Mouse (Mus musculus) midbrain, embryonic 12.5 days (tissue): ENCODE results near the gene Foxo1. TPM values are rescaled to one million over a fixed set of nuclear protein-coding genes. Genes with fewer than 3 reads are reported as not detected.

Source experiments
- ATAC-seq: fragments of 200-750 bp; cut with Nextera tagmentation; 2 replicates; pipeline ENCODE4 v1.8.0; 2017; ENCODE audit warnings: low read depth, moderate TSS enrichment, moderate library complexity; ENCODE audit not compliant: low FRiP score
- H3K27ac ChIP-seq: fragments of 300-500 bp; sonication (generic); replicated peaks from 2 replicates; pipeline ENCODE4 v1.5.1; 2016; ENCODE audit warnings: mild to moderate bottlenecking
- H3K27me3 ChIP-seq: fragments of 300-500 bp; sonication (generic); 2 replicates; pipeline ENCODE4 v1.6.1; 2016; ENCODE audit warnings: mild to moderate bottlenecking
- H3K36me3 ChIP-seq: fragments of 300-500 bp; sonication (generic); 2 replicates; pipeline ENCODE4 v1.6.1; 2016
- H3K4me1 ChIP-seq: fragments of 300-500 bp; sonication (generic); 2 replicates; pipeline ENCODE4 v1.6.1; 2016
- H3K4me2 ChIP-seq: fragments of 300-500 bp; sonication (generic); replicated peaks from 2 replicates; pipeline ENCODE4 v1.6.1; 2016; ENCODE audit warnings: mild to moderate bottlenecking, moderate library complexity
- H3K4me3 ChIP-seq: fragments of 300-500 bp; sonication (generic); 2 replicates; pipeline ENCODE4 v1.5.1; 2016; ENCODE audit warnings: mild to moderate bottlenecking
- H3K9ac ChIP-seq: fragments of 300-500 bp; sonication (generic); replicated peaks from 2 replicates; pipeline ENCODE4 v1.6.1; 2016; ENCODE audit warnings: mild to moderate bottlenecking, moderate library complexity
- H3K9me3 ChIP-seq: fragments of 300-500 bp; sonication (generic); 2 replicates; pipeline ENCODE4 v1.6.1; 2016; ENCODE audit warnings: mild to moderate bottlenecking
- WGBS: fragments of 180-500 bp; shearing (Covaris S2); methylation state at CpG from one replicate; pipeline ENCODE4 v1.1.7; 2016; 5-methylcytosine and 5-hydroxymethylcytosine counted together
- polyA plus RNA-seq: library from polyadenylated mRNA; unstranded; fragments of >200 nt; fragmentation: Nextera tagmentation; extraction: Ambion mirVana; gene quantifications from 2 replicates; pipeline ENCODE4 v1.2.1, GENCODE M21; 2016

Gene Foxo1
- polyA plus RNA-seq, 1 experiment from 2014 or later = 3.6 TPM

DNA sequence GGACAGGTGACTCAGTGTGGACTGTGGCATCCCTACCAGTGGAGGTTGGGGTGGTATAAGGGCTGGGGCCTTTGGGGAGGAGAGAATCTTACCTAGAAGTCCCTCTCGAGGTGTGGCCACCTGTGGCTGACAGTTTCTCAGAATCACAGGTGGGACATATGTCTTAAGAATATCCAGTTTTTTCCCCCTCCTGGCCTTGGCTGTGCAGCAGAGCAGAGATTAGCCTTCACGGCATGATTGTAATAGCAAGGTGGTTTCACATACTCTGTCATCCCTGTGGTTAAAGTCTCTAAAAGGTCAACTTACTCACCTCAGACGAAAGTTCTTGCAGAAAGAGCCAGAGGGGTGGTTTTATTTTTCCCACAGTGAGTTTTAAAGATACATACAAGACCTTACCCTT lies 2.4 kb downstream of the Foxo1 start:
- ATAC-seq = no peak
- WGBS = 39% methylated on average over 3 of the region's 3 CpGs
- peaks cover 56% of the 10 kb centered on the region for H3K27me3 ChIP-seq
- H3K4me1 ChIP-seq = peaks cover 32% of the 10 kb centered on the region
- H3K36me3 ChIP-seq = no peaks in the 10 kb centered on the region
- no peaks in the 10 kb centered on the region for H3K9me3 ChIP-seq
- no peak overlapping the region for H3K27ac ChIP-seq
- H3K4me3 ChIP-seq = peak overlapping the region; percentile 74; the same call in 1 of the 2 replicates
- H3K4me2 ChIP-seq = peak overlapping the region; percentile 94
- H3K9ac ChIP-seq = no peak overlapping the region

GRCm38 (mm10) chr3:52271376-52271775 lies 3.2 kb downstream of the Foxo1 start:
- H3K27ac ChIP-seq = no peak overlapping the region
- H3K4me1 ChIP-seq = peaks cover 32% of the 10 kb centered on the region
- H3K4me3 ChIP-seq = no peak overlapping the region
- H3K4me2 ChIP-seq = no peak overlapping the region
- H3K27me3 ChIP-seq = peaks cover 47% of the 10 kb centered on the region
- ATAC-seq = no peak
- H3K9me3 ChIP-seq = no peaks in the 10 kb centered on the region
- 88% methylated on average over 5 of the region's 5 CpGs for WGBS
- no peak overlapping the region for H3K9ac ChIP-seq
- H3K36me3 ChIP-seq = no peaks in the 10 kb centered on the region

DNA sequence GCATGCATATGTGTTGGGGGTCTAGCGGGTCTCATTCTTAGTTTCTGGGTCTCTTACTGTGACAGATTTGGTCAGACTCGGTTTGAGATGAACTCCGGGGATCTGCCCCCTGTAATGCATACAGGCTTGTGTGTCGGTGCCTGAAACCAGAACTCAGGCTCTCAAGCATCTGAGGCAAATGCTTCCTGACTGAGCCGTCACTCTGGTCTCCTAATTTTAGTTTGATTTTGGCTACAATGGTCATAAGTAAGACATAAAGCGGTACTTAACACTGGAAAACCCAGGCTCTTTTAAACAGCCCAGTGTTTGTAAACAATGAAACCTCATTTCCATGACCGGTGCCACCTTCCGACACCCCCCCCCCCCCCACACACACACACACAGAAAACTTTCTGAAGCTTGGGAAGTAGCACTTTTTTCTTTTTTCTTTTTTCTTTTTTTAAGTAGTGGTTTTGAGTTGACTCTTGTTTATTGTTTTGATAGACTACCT lies 4.3 kb downstream of the Foxo1 start:
- H3K27ac ChIP-seq = no peak overlapping the region
- no peak overlapping the region for H3K4me3 ChIP-seq
- H3K9ac ChIP-seq = no peak overlapping the region
- WGBS = 58% methylated on average over 8 of the region's 8 CpGs
- no peak for ATAC-seq
- H3K36me3 ChIP-seq = no peaks in the 10 kb centered on the region
- no peaks in the 10 kb centered on the region for H3K9me3 ChIP-seq
- H3K4me2 ChIP-seq = no peak overlapping the region
- peaks cover 23% of the 10 kb centered on the region for H3K4me1 ChIP-seq
- H3K27me3 ChIP-seq = peaks cover 38% of the 10 kb centered on the region

DNA sequence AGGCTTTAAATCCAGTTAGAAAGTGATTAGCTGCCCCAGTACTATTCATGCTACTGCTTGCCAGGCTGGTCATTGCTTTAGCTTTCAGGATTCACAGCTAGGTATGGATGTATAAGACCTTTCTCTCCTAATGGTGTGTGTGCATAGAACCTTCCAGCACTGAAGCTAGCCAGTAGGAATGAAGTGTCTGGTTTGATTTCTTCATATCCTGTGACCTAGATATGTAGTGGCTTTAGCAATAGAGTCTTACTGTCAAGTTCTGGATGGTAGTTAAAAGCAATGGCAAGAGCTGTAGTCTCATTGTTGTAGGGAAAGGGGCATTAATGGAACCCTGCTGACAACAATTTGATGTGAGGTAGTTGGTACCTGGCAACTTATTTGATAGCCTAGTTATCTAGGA lies 6.3 kb downstream of the Foxo1 start:
- no peak overlapping the region for H3K4me3 ChIP-seq
- H3K27ac ChIP-seq = no peak overlapping the region
- no peak for ATAC-seq
- H3K27me3 ChIP-seq = peaks cover 21% of the 10 kb centered on the region
- H3K36me3 ChIP-seq = no peaks in the 10 kb centered on the region
- peaks cover 10% of the 10 kb centered on the region for H3K4me1 ChIP-seq
- H3K4me2 ChIP-seq = no peak overlapping the region
- H3K9ac ChIP-seq = no peak overlapping the region
- H3K9me3 ChIP-seq = no peaks in the 10 kb centered on the region

DNA sequence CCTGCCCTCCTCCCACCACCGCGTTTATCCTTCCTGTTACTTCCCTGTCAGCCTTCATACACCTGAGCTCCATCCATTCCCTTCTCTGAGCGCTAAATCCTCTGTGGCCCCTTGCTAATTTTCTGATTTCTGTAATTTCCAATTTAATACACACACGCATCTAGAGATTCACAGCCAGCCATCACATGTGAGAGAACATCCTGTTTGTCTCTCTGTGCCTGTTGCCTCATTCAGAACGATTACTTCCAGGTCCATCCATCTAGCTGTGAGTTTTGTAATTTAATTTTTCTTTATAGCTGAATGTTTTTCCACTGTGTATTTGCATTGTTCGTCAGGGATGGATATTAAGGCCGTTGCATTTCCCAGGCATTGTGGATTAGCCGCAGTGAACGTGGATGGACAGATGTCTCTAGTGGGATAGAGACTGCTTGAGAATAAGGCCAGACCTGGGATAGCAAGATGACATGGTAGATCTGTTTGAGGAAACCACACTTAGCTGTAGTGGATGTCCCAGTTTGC lies 7.0 kb downstream of the Foxo1 start:
- no peak overlapping the region for H3K27ac ChIP-seq
- peaks cover 4% of the 10 kb centered on the region; the same call in 1 of the 2 replicates for H3K4me1 ChIP-seq
- H3K9ac ChIP-seq = no peak overlapping the region
- no peak overlapping the region for H3K4me2 ChIP-seq
- ATAC-seq = no peak
- no peaks in the 10 kb centered on the region for H3K36me3 ChIP-seq
- H3K4me3 ChIP-seq = no peak overlapping the region
- H3K9me3 ChIP-seq = no peaks in the 10 kb centered on the region
- WGBS = 90% methylated on average over 9 of the region's 9 CpGs
- H3K27me3 ChIP-seq = peaks cover 15% of the 10 kb centered on the region

GRCm38 (mm10) chr3:52280681-52281080 lies 12.5 kb downstream of the Foxo1 start:
- ATAC-seq = no peak

GRCm38 (mm10) chr3:52281882-52282281 lies 13.7 kb downstream of the Foxo1 start:
- Histone ChIP-seq H3K4me1 (no peaks in the 10 kb centered on the region), H3K9ac (no peak overlapping the region), H3K9me3 (no peaks in the 10 kb centered on the region), H3K36me3 (no peaks in the 10 kb centered on the region), H3K4me2 (no peak overlapping the region), H3K4me3 (no peak overlapping the region), H3K27me3 (no peaks in the 10 kb centered on the region), H3K27ac (no peak overlapping the region)
- ATAC-seq = no peak
- WGBS = 92% methylated on average over 3 of the region's 3 CpGs

More at GRCm38 (mm10) chr3:52280681-52281080, 12.5 kb downstream of the Foxo1 start:
- 70% methylated on average over 1 of the region's 1 CpGs for WGBS
- no peaks in the 10 kb centered on the region for H3K27me3 ChIP-seq
- no peaks in the 10 kb centered on the region for H3K4me1 ChIP-seq
- no peaks in the 10 kb centered on the region for H3K9me3 ChIP-seq
- no peak overlapping the region for H3K9ac ChIP-seq
- no peak overlapping the region for H3K27ac ChIP-seq
- no peak overlapping the region for H3K4me2 ChIP-seq
- no peaks in the 10 kb centered on the region for H3K36me3 ChIP-seq
- no peak overlapping the region for H3K4me3 ChIP-seq

DNA sequence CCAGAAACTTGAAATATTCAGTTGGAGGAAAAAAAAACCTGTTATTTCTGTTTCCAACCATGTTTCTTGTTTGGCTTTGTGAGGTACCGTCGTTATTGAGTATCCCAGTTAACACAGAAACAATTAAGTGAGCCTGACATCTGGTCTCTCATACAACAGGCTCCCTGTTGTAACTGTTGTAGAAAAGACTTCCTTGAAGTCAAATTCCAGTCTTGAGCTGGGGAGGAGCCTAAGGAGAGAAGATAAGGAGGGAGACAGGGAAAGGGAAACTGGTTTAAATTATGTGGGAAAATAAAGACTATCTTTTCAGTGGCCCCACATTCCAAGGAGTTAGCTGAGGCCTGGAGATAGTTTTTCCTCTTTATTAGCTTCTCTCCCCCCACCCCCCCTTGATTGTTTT lies 14.2 kb downstream of the Foxo1 start:
- Histone ChIP-seq H3K27me3 (no peaks in the 10 kb centered on the region), H3K9me3 (no peaks in the 10 kb centered on the region), H3K4me2 (no peak overlapping the region), H3K4me1 (no peaks in the 10 kb centered on the region), H3K27ac (no peak overlapping the region), H3K4me3 (no peak overlapping the region), H3K9ac (no peak overlapping the region), H3K36me3 (no peaks in the 10 kb centered on the region)
- ATAC-seq = no peak
- 69% methylated on average over 2 of the region's 2 CpGs for WGBS

GRCm38 (mm10) chr3:52283521-52283920 lies 15.4 kb downstream of the Foxo1 start:
- Histone ChIP-seq H3K9me3 (no peaks in the 10 kb centered on the region), H3K36me3 (no peaks in the 10 kb centered on the region), H3K27ac (no peak overlapping the region), H3K4me1 (no peaks in the 10 kb centered on the region), H3K4me3 (no peak overlapping the region), H3K27me3 (no peaks in the 10 kb centered on the region), H3K4me2 (no peak overlapping the region), H3K9ac (no peak overlapping the region)
- 92% methylated on average over 6 of the region's 6 CpGs for WGBS
- ATAC-seq = no peak

- Histone ChIP-seq H3K36me3 (no peaks in the 10 kb centered on the region), H3K4me2 (no peak overlapping the region), H3K4me3 (no peak overlapping the region), H3K27me3 (no peaks in the 10 kb centered on the region), H3K27ac (no peak overlapping the region), H3K9ac (no peak overlapping the region), H3K9me3 (no peaks in the 10 kb centered on the region), H3K4me1 (no peaks in the 10 kb centered on the region)
- WGBS = 98% methylated on average over 2 of the region's 2 CpGs
- no peak for ATAC-seq
These were observed 22.7 kb downstream of the Foxo1 start for GRCm38 (mm10) chr3:52290811-52291210.

DNA sequence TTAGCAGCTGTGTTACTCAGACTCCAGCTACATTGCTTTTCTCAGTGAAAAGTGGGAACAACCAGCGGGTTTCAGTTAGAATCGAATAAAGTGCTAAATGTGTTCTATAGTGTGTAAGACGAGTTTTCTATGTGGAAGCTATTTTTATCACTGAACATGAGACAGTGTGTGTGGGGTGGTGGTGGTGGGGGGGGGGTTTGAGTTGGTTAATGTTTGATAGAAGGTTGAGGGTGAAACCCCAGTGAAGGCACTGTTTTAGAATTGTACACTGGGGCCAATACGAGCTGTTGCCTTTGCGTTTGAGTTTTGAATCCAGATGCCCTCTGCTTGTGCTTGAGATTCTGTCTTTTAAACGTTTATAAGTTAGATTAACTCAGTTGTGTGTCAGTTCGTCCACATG lies 24.4 kb downstream of the Foxo1 start:
- Histone ChIP-seq H3K4me3 (no peak overlapping the region), H3K4me1 (no peaks in the 10 kb centered on the region), H3K4me2 (no peak overlapping the region), H3K36me3 (no peaks in the 10 kb centered on the region), H3K27ac (no peak overlapping the region), H3K9ac (no peak overlapping the region), H3K9me3 (no peaks in the 10 kb centered on the region), H3K27me3 (no peaks in the 10 kb centered on the region)
- no peak for ATAC-seq
- 80% methylated on average over 7 of the region's 7 CpGs for WGBS

GRCm38 (mm10) chr3:52293946-52294345 lies 25.8 kb downstream of the Foxo1 start:
- ATAC-seq = no peak
- 68% methylated on average over 5 of the region's 5 CpGs for WGBS
- Histone ChIP-seq H3K9me3 (no peaks in the 10 kb centered on the region), H3K27me3 (no peaks in the 10 kb centered on the region), H3K9ac (no peak overlapping the region), H3K27ac (no peak overlapping the region), H3K4me3 (no peak overlapping the region), H3K4me2 (no peak overlapping the region), H3K4me1 (no peaks in the 10 kb centered on the region), H3K36me3 (no peaks in the 10 kb centered on the region)

DNA sequence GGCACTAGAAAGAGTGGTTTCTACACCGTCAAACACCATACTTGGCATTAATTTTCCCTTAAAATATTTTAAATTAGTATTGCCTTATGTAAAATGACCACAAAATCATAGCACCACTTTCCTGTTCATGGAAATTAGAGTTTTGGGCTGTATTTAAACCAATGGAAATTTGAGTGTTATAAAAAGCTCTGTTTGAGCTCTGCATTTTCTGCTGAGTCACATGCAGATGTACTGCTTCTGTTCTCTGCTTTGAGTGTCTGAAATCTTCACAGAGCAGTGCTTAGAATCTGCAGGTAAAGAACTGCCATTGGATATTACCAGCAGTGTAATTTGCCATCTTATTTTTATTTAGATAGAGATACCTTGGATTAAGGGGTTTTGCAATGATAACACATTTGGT lies 27.6 kb downstream of the Foxo1 start:
- Histone ChIP-seq H3K4me3 (no peak overlapping the region), H3K9ac (no peak overlapping the region), H3K27ac (no peak overlapping the region), H3K9me3 (no peaks in the 10 kb centered on the region), H3K4me2 (no peak overlapping the region), H3K36me3 (no peaks in the 10 kb centered on the region), H3K4me1 (0 out of 2 replicates have a peak, but pooled peaks cover 3% of the 10 kb centered on the region), H3K27me3 (no peaks in the 10 kb centered on the region)
- 92% methylated on average over 1 of the region's 1 CpGs for WGBS
- ATAC-seq = no peak
